Mouse (Mus musculus) thymus, adult 2 months (tissue): Measurements from ENCODE around the gene Lin54.

Experiments
- CTCF ChIP-seq: fragments of 200-500 bp; IDR thresholded peaks from 2 replicates; pipeline ENCODE4 v1.5.1; 2012; ENCODE audit warnings: mild to moderate bottlenecking, control low read depth, low read length, moderate library complexity, borderline replicate concordance; ENCODE audit not compliant: control insufficient read depth, poor library complexity, insufficient read depth; ENCODE audit errors: extremely low read depth
- POLR2A ChIP-seq: fragments of 200-500 bp; IDR thresholded peaks from 2 replicates; pipeline ENCODE4 v1.6.1; 2012; ENCODE audit warnings: mild to moderate bottlenecking, low read length, control low read depth, moderate library complexity; ENCODE audit not compliant: control insufficient read depth, poor library complexity, insufficient read depth; ENCODE audit errors: extremely low read depth

DNA sequence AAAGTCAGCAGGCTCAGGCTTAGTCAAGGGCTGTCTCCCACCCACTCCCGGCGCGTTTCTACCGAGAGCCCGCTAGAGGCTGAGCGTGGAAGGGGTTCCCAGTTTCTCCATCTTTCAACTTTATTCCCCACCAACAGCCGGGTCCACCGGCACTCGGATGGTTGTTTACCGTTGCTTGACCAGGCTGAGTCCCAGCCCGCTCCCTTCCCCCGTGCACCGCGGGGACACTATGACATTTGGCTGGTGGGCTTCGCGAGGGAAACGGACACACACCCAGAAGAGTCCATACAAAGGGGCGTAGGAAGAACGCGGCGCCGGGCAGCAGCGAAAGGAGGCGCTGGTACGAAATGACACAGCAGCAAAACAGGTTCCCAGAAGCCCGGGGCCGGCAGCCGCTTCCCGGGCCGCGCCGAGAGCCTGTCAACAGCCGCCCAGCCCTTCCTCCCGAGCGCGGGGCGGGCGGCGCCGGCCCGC is 571 bp downstream of the Lin54 start:
- no peak for TF ChIP-seq POLR2A
- TF ChIP-seq CTCF, result 0 out of 2 replicates have a peak, but pooled peaks have one; percentile 38
